Mouse (Mus musculus): ENCODE results near the gene Vamp8. TPM values are rescaled to one million over a fixed set of nuclear protein-coding genes. Genes with fewer than 3 reads are reported as not detected.
A peak's percentile ranks its signal among the peaks of the same experiment; 100 is the strongest.

Vamp8 gene
- polyA plus RNA-seq, 1 experiment from 2014 or later, result 87.4 TPM

DNA sequence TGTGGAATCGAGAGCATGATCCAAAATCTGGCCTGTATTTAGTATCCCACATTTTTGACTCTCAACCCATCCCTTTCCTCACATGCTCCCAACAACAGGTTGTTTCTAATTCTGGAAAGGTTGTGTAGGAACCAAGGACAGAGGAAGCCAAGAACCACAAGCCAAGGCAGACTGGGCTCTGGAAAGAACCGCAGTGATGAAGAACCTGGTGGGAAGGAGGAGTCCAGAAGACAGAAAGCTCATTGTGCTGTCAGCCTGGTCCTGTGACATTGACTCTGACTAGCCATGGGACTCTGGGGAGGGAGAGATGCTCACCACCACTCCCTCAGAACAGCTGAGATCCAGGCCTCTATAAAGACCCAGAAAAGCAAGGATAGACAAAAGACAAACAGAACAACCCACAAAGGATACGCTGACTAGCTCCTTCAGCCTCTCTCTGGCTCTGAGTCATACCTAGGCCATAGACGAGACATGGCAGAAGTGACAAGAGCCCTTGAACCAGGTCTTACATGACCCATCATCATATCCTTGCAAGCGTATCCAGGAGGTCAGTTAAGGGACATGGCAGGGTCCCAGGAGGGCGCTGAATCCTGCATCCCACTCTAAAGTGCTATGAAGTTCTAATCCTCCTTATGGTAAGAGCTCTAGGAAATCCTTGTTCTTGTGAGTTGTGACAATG is 7.2 kb downstream of the Vamp8 start:
- Histone ChIP-seq H3K4me1 (ENCODE audit: control insufficient read depth, insufficient read depth, low read length) (peaks cover 10% of the 10 kb centered on the region), H3K27me3 (ENCODE audit: control insufficient read depth, insufficient read depth, low read length) (peaks cover 3% of the 10 kb centered on the region; the same call in 1 of the 2 replicates), H3K27ac (replicated peaks; ENCODE audit: low read depth, low read length) (no peak overlapping the region), H3K4me2 (ENCODE audit: low read depth, severe bottlenecking) (no peak overlapping the region), H3K4me3 (ENCODE audit: low read depth, low read length) (no peak overlapping the region), H3K9me3 (ENCODE audit: control insufficient read depth, low read length) (no peaks in the 10 kb centered on the region), H3K9ac (ENCODE audit: low read length) (no peak overlapping the region), H3K36me3 (ENCODE audit: control insufficient read depth, insufficient read depth, low read length) (no peaks in the 10 kb centered on the region; the same call in 1 of the 2 replicates)
- ATAC-seq (ENCODE audit: insufficient number of reproducible peaks, low FRiP score, low TSS enrichment, low read depth), result no peak
- no peak for DNase-seq (ENCODE audit: low spot score)
- WGBS, result 87% methylated on average over 6 of the region's 6 CpGs

DNA sequence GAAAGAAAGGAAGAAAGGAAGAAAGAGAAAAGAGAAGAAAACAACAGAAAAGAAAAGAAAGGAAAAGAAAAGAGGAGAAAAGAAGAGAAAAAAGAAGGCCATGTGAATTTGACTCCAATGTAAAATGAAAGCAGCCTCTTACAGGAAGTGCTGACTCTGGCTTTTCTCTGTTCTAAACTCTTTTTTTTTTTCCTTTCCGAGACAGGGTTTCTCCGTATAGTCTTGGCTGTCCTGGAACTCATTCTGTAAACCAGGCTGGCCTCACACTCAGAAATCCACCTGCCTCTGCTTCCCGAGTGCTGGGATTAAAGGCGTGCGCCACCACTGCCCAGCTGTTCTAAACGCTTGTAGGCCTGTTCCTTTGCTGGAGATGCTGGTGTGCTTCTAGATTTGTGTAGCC is 8.0 kb downstream of the Vamp8 start:
- DNase-seq (ENCODE audit: low spot score) (no peak), ATAC-seq (ENCODE audit: insufficient number of reproducible peaks, low FRiP score, low TSS enrichment, low read depth) (no peak)
- no peak overlapping the region for H3K4me2 ChIP-seq (ENCODE audit: low read depth, severe bottlenecking)
- no peaks in the 10 kb centered on the region for H3K9me3 ChIP-seq (ENCODE audit: control insufficient read depth, low read length)
- no peak overlapping the region for H3K9ac ChIP-seq (ENCODE audit: low read length)
- peaks cover 8% of the 10 kb centered on the region for H3K4me1 ChIP-seq (ENCODE audit: control insufficient read depth, insufficient read depth, low read length)
- no peaks in the 10 kb centered on the region; the same call in 1 of the 2 replicates for H3K36me3 ChIP-seq (ENCODE audit: control insufficient read depth, insufficient read depth, low read length)
- 85% methylated on average over 6 of the region's 6 CpGs for WGBS
- H3K27me3 ChIP-seq (ENCODE audit: control insufficient read depth, insufficient read depth, low read length), result peaks cover 3% of the 10 kb centered on the region; the same call in 1 of the 2 replicates
- no peak overlapping the region for H3K27ac ChIP-seq (replicated peaks; ENCODE audit: low read depth, low read length)
- no peak overlapping the region for H3K4me3 ChIP-seq (ENCODE audit: low read depth, low read length)

DNA sequence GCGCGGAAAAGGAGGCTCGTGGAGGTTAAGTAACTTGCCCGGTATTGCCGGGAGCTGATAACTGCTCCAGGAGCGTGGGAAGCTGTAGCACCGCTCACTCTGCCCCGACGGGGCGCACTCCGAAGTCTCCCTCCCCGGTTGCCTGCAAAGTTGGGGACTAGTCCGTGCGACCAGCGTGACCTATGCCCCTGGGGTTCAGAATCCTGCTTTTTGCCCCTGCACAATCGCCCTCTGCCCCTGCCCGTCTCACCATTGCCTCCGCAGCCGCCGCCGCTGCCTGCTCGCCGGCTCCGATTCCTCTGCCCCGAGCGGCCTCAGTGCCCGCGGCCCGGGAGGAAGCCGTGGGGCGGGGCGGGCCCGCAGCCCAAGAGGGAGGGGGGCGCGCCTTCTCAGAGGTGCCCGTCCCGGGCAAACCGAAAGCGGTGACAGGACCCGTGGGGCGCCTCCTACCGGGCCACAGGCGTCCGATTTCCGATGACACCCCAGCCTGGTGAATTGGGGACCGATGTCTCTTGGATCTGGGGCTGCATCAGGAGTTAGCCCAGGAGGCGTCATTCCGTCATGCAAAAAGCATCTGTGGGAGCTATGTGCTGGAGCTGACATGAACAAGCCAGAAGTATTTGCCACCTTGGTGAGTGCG is 10.3 kb downstream of the Vamp8 start, which contains the start of gene Vamp5:
Gene Vamp5 (minus strand): TSS at position 338 of the 640 bp plus-strand sequence.
- Histone ChIP-seq H3K9me3 (ENCODE audit: control insufficient read depth, low read length) (no peaks in the 10 kb centered on the region), H3K9ac (ENCODE audit: low read length) (peak within 1 kb of the TSS; percentile 41), H3K4me2 (ENCODE audit: low read depth, severe bottlenecking) (peak within 1 kb of the TSS; percentile 51), H3K27me3 (ENCODE audit: control insufficient read depth, insufficient read depth, low read length) (peaks cover 3% of the 10 kb centered on the region; the same call in 1 of the 2 replicates), H3K4me1 (ENCODE audit: control insufficient read depth, insufficient read depth, low read length) (peaks cover 8% of the 10 kb centered on the region), H3K36me3 (ENCODE audit: control insufficient read depth, insufficient read depth, low read length) (no peaks in the 10 kb centered on the region; the same call in 1 of the 2 replicates), H3K27ac (replicated peaks; ENCODE audit: low read depth, low read length) (no peak within 1 kb of the TSS), H3K4me3 (ENCODE audit: low read depth, low read length) (peak within 1 kb of the TSS; percentile 39)
- ATAC-seq (ENCODE audit: insufficient number of reproducible peaks, low FRiP score, low TSS enrichment, low read depth) (peak; percentile 61), DNase-seq (ENCODE audit: low spot score) (peak; percentile 62)
- 1% methylated on average over 48 of the region's 49 CpGs for WGBS

DNA sequence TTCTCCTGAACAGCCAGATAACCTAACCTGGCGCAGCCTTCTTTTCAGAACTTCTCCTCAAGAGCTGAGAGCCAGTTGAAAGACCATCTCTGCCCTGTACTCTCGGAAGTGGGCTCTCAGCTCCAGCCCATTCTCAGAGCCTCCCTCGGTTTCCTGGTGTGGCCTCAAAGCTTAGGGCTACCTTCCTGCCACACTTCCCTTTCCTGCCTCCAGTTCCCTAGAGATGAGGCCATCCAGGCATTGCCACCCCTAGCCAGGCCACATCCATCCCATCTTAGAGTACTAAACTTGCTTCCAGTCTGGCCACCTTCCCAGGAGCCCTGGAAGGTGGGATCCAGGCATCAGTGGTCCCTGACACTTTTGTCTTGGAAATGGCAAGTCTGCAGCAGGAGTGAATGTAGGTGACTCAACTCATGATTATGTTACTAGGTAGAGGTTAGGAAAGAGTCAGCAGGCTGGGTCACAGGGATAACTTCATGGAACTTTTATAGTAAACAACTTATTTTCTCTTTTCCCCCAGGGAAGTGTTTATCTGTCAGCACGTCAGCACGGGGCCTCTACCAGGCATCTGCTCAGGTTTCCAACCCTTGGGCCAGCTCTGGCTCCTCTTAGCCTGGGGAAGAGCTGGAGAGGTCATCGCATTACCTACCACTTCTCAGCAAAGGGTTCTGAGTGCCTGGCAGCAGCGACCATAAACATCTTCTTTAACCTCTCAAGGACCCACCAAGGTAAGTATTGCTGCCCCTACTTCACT is 10.9 kb downstream of the Vamp8 start:
- Histone ChIP-seq H3K9me3 (ENCODE audit: control insufficient read depth, low read length) (no peaks in the 10 kb centered on the region), H3K9ac (ENCODE audit: low read length) (peak overlapping the region; percentile 41; the same call in 1 of the 2 replicates), H3K4me3 (ENCODE audit: low read depth, low read length) (peak overlapping the region; percentile 39), H3K36me3 (ENCODE audit: control insufficient read depth, insufficient read depth, low read length) (no peaks in the 10 kb centered on the region), H3K4me1 (ENCODE audit: control insufficient read depth, insufficient read depth, low read length) (peaks cover 8% of the 10 kb centered on the region), H3K27me3 (ENCODE audit: control insufficient read depth, insufficient read depth, low read length) (peaks cover 3% of the 10 kb centered on the region; the same call in 1 of the 2 replicates), H3K27ac (replicated peaks; ENCODE audit: low read depth, low read length) (no peak overlapping the region), H3K4me2 (ENCODE audit: low read depth, severe bottlenecking) (peak overlapping the region; percentile 51)
- ATAC-seq (ENCODE audit: insufficient number of reproducible peaks, low FRiP score, low TSS enrichment, low read depth) (no peak), DNase-seq (ENCODE audit: low spot score) (no peak)
- 44% methylated on average over 7 of the region's 7 CpGs for WGBS

DNA sequence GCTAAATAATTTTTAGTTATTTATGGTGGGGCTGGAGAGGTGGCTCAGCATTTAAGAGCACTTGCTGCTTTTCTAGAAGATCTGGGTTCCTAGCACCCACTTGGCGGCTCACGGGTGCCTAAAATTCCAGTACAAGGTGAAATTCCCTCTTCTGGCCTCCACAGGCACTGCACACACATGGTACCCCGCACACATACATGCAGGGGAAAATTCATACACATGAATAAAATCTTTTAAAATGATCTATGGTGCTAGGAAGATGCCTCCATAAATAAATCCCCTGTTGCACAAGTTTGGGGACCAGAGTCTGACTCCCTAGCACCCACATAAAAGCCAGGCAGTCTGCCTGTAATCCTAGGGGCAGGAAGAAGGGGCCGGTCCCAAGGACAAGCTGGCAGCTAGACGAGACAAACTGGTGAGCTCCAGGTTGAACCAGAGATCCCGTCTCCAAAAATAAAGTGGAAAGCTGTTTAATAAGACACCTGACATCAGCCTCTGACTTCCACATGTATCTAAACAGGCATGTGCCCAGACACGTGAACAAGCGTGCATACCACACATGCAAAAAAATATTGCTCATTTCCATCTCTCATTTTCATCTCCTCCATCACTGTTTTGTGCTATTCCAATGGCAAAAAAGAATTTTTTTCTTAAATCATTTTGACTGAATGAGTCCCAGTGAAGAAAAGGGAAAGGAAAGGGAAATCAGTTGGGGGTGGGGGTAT is 11.8 kb downstream of the Vamp8 start:
- H3K4me1 ChIP-seq (ENCODE audit: control insufficient read depth, insufficient read depth, low read length), result peaks cover 8% of the 10 kb centered on the region
- peaks cover 3% of the 10 kb centered on the region; the same call in 1 of the 2 replicates for H3K27me3 ChIP-seq (ENCODE audit: control insufficient read depth, insufficient read depth, low read length)
- ATAC-seq (ENCODE audit: insufficient number of reproducible peaks, low FRiP score, low TSS enrichment, low read depth) (no peak), DNase-seq (ENCODE audit: low spot score) (no peak)
- no peak overlapping the region for H3K27ac ChIP-seq (replicated peaks; ENCODE audit: low read depth, low read length)
- H3K9ac ChIP-seq (ENCODE audit: low read length), result no peak overlapping the region
- no peaks in the 10 kb centered on the region for H3K36me3 ChIP-seq (ENCODE audit: control insufficient read depth, insufficient read depth, low read length)
- no peaks in the 10 kb centered on the region for H3K9me3 ChIP-seq (ENCODE audit: control insufficient read depth, low read length)
- no peak overlapping the region for H3K4me3 ChIP-seq (ENCODE audit: low read depth, low read length)
- H3K4me2 ChIP-seq (ENCODE audit: low read depth, severe bottlenecking), result no peak overlapping the region
- WGBS, result 88% methylated on average over 8 of the region's 8 CpGs

DNA sequence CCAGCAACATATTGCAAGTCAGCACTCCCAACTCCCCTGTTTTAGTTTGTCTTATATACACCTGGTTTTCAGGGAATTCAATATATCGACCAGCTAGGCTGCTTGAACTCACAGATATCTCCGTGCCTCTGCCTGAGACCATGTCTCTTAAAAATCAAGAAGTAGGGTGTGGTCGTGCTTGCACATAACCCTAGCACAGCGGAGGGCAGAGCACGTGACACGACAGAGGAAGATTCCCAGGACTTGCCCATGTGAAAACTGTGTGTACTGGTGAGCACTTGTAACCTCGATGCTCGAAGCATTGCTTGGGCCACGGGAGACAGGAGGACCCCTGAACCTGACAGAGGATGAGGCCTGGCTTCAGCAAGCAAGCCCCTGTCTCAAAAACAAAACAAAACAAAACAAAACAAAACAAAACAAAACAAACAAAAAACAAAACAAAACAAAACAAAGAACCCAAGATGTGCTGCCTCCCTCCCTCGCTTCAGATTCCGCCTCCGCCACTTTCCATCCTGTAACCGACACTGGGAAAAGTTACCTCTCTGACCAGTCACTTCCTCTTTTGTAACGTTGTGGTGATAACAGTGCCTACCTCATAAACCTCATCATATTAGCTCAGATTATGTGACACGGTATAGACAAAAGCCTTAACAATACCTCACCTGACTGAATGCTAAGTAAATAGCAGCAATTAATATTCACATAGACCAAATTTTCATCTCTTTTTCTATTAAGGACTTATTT is 15.5 kb downstream of the Vamp8 start:
- Histone ChIP-seq H3K4me1 (ENCODE audit: control insufficient read depth, insufficient read depth, low read length) (peaks cover 3% of the 10 kb centered on the region), H3K27ac (replicated peaks; ENCODE audit: low read depth, low read length) (no peak overlapping the region), H3K36me3 (ENCODE audit: control insufficient read depth, insufficient read depth, low read length) (no peaks in the 10 kb centered on the region), H3K27me3 (ENCODE audit: control insufficient read depth, insufficient read depth, low read length) (peaks cover 1% of the 10 kb centered on the region; the same call in 1 of the 2 replicates), H3K9me3 (ENCODE audit: control insufficient read depth, low read length) (no peaks in the 10 kb centered on the region), H3K9ac (ENCODE audit: low read length) (no peak overlapping the region), H3K4me3 (ENCODE audit: low read depth, low read length) (no peak overlapping the region), H3K4me2 (ENCODE audit: low read depth, severe bottlenecking) (no peak overlapping the region)
- DNase-seq (ENCODE audit: low spot score) (no peak), ATAC-seq (ENCODE audit: insufficient number of reproducible peaks, low FRiP score, low TSS enrichment, low read depth) (no peak)
- 86% methylated on average over 15 of the region's 15 CpGs for WGBS

DNA sequence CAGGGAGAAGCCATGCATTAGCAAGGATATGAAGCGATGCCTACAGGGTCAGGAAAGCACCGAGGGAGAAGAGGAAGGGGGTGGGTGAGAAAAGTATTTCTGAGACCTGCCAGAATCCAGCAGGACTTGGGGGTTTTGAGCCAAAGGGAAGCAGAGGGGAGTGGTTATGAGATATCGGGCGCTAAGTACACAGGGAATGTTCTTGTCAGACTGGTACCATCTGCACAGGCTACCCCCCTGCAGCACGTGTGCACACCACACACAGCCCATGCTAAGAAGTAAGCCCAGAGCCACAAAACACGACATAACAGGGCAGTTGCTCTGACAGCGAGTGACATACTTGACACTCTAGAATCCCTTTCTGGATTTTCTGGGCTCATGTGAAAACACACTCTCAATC is 16.3 kb downstream of the Vamp8 start:
- no peak overlapping the region for H3K9ac ChIP-seq (ENCODE audit: low read length)
- no peak overlapping the region for H3K27ac ChIP-seq (replicated peaks; ENCODE audit: low read depth, low read length)
- H3K4me1 ChIP-seq (ENCODE audit: control insufficient read depth, insufficient read depth, low read length), result no peaks in the 10 kb centered on the region
- no peaks in the 10 kb centered on the region for H3K9me3 ChIP-seq (ENCODE audit: control insufficient read depth, low read length)
- 77% methylated on average over 7 of the region's 7 CpGs for WGBS
- no peak for ATAC-seq (ENCODE audit: insufficient number of reproducible peaks, low FRiP score, low TSS enrichment, low read depth)
- no peaks in the 10 kb centered on the region for H3K27me3 ChIP-seq (ENCODE audit: control insufficient read depth, insufficient read depth, low read length)
- no peaks in the 10 kb centered on the region for H3K36me3 ChIP-seq (ENCODE audit: control insufficient read depth, insufficient read depth, low read length)
- H3K4me3 ChIP-seq (ENCODE audit: low read depth, low read length), result no peak overlapping the region
- no peak overlapping the region for H3K4me2 ChIP-seq (ENCODE audit: low read depth, severe bottlenecking)
- DNase-seq (ENCODE audit: low spot score), result no peak

All from limb, embryonic 11.5 days (tissue).